Mouse (Mus musculus): Measurements from ENCODE around the gene Myzap.

The Myzap gene

GRCm38 (mm10) chr9:71544831-71545230 is 47.3 kb downstream of the Myzap start:
- in situ Hi-C loops (cut with MboI, MseI), result no loop called here

GRCm38 (mm10) chr9:71543443-71544222 is 48.5 kb downstream of the Myzap start:
- in situ Hi-C loops (cut with MboI, MseI), result no loop called here

- in situ Hi-C loops (cut with MboI, MseI), result no loop called here
Measured at GRCm38 (mm10) chr9:71542292-71542691, 49.9 kb downstream of the Myzap start.

- in situ Hi-C loops (cut with MboI, MseI), result no loop called here
Measured at GRCm38 (mm10) chr9:71540739-71541138, 51.4 kb downstream of the Myzap start.

GRCm38 (mm10) chr9:71535730-71536129 is 56.4 kb downstream of the Myzap start:
- in situ Hi-C loops (cut with MboI, MseI), result loop anchor here (5.0 kb wide), 1 partner anchor 87 kb away; no protein-coding TSS in a partner anchor

GRCm38 (mm10) chr9:71535036-71535435 is 57.1 kb downstream of the Myzap start:
- in situ Hi-C loops (cut with MboI, MseI), result loop anchor here (5.0 kb wide), 1 partner anchor 87 kb away; no protein-coding TSS in a partner anchor

GRCm38 (mm10) chr9:71529960-71530359 is 62.2 kb downstream of the Myzap start:
- in situ Hi-C loops (cut with MboI, MseI), result no loop called here

- in situ Hi-C loops (cut with MboI, MseI), result no loop called here
Measured at GRCm38 (mm10) chr9:71527438-71527837, 64.7 kb downstream of the Myzap start.

GRCm38 (mm10) chr9:71523901-71524300 is 68.3 kb downstream of the Myzap start:
- in situ Hi-C loops (cut with MboI, MseI), result no loop called here

GRCm38 (mm10) chr9:71519836-71520235 is 72.3 kb downstream of the Myzap start:
- in situ Hi-C loops (cut with MboI, MseI), result loop anchor here (5.0 kb wide), 1 partner anchor 83 kb away; no protein-coding TSS in a partner anchor

GRCm38 (mm10) chr9:71517487-71517886 is 74.7 kb downstream of the Myzap start:
- in situ Hi-C loops (cut with MboI, MseI), result loop anchor here (5.0 kb wide), 1 partner anchor 80 kb away; no protein-coding TSS in a partner anchor

- in situ Hi-C loops (cut with MboI, MseI), result loop anchor here (5.0 kb wide), 1 partner anchor 79 kb away; no protein-coding TSS in a partner anchor
Measured at GRCm38 (mm10) chr9:71515862-71516261, 76.3 kb downstream of the Myzap start.

GRCm38 (mm10) chr9:71513566-71513965 is 78.6 kb downstream of the Myzap start:
- in situ Hi-C loops (cut with MboI, MseI), result no loop called here

GRCm38 (mm10) chr9:71512899-71513298 is 79.3 kb downstream of the Myzap start:
- in situ Hi-C loops (cut with MboI, MseI), result no loop called here

GRCm38 (mm10) chr9:71498391-71499182 is 93.6 kb downstream of the Myzap start:
- in situ Hi-C loops (cut with MboI, MseI), result no loop called here

- in situ Hi-C loops (cut with MboI, MseI), result no loop called here
Measured at GRCm38 (mm10) chr9:71496637-71497036, 95.5 kb downstream of the Myzap start.

- in situ Hi-C loops (cut with MboI, MseI), result no loop called here
Measured at GRCm38 (mm10) chr9:71493771-71494170, 98.4 kb downstream of the Myzap start.

- in situ Hi-C loops (cut with MboI, MseI), result no loop called here
Measured at GRCm38 (mm10) chr9:71492296-71493025, 99.7 kb downstream of the Myzap start.

- in situ Hi-C loops (cut with MboI, MseI), result no loop called here
Measured at GRCm38 (mm10) chr9:71490076-71490475, 102.1 kb downstream of the Myzap start.

- in situ Hi-C loops (cut with MboI, MseI), result no loop called here
Measured at GRCm38 (mm10) chr9:71486127-71486526, 106.0 kb downstream of the Myzap start.

- in situ Hi-C loops (cut with MboI, MseI), result no loop called here
Measured at GRCm38 (mm10) chr9:71485475-71486094, 106.6 kb downstream of the Myzap start, which contains the start of gene Polr2m. Gene Polr2m (minus strand): TSS chr9:71485935.
